Mouse (Mus musculus): ENCODE data around the gene Pde3a. TPM values are rescaled to one million over a fixed set of nuclear protein-coding genes. Genes with fewer than 3 reads are reported as not detected.

Pde3a gene
- total RNA-seq, 2 experiments from 2014 or later: 51.1 to 64.5 TPM

DNA sequence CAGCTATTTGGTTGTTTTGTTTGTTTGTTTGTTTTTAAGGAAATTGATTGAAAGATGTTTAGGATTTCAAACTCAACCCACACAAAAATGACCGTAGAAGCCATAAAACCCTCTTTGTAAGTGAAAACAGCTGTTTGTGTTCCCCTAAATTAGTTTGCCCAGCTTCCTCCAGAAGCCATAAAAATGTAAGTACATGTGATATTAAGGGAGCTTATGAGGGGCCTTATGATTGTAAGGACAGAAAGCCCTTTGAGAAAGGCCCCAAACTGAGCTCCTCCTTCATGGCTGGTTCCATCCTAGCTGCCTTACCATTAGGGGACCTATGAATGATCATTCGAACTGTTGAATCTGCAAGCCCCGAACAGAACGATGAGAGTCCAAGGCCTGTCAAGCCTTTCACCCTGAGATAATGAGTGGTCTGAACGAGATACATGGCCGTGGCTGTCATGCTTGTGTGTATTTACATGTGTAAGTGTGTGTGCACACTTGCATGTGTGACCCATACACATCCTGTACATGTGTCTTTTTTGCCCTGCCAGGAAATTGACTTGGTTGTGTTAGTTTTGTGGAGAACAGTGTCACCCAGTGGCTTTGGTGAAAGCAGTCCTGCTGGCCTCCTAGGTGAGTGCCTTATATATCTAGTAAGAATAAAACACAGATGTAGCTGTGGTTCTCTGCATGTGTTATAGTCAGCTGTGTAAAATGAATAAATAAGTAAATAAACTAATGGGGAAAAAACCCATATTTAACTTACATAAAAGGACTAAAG is 8.5 kb downstream of the Pde3a start:
- no peak for DNase-seq
- intact Hi-C loops (cut with DNase I): no loop called here

DNA sequence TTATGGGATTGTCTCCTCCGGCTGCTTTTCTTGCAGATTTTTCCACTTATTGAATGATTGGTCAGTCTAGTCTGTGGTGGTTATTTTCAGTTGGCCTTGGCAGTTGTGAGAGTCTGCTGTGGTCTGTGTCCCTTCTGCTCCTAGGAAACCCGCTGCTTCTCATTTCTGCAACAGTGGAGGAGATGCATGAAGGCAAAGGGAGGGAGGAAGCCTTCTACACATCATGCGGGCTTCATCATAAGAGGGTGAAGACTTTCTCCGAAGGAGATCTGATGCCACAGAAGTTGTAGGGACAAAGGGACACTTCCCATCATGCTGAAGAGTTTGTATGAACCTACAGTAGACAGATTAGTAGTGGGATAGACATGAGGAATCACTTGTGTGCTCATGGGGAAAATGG is 16.2 kb downstream of the Pde3a start:
- no peak for DNase-seq

GRCm38 (mm10) chr6:141267888-141268570 is 19.0 kb downstream of the Pde3a start:
- intact Hi-C loops (cut with DNase I): no loop called here
- DNase-seq: no peak

More for the DNA sequence above, 16.2 kb downstream of the Pde3a start:
- intact Hi-C loops (cut with DNase I): no loop called here

GRCm38 (mm10) chr6:141268871-141269270 is 19.8 kb downstream of the Pde3a start:
- intact Hi-C loops (cut with DNase I): no loop called here

GRCm38 (mm10) chr6:141271133-141271532 is 22.1 kb downstream of the Pde3a start:
- intact Hi-C loops (cut with DNase I): loop anchor here (5.0 kb wide), 1 partner anchor 36 kb away; no protein-coding TSS in a partner anchor
- no peak for DNase-seq

More at GRCm38 (mm10) chr6:141268871-141269270, 19.8 kb downstream of the Pde3a start:
- DNase-seq: no peak

DNA sequence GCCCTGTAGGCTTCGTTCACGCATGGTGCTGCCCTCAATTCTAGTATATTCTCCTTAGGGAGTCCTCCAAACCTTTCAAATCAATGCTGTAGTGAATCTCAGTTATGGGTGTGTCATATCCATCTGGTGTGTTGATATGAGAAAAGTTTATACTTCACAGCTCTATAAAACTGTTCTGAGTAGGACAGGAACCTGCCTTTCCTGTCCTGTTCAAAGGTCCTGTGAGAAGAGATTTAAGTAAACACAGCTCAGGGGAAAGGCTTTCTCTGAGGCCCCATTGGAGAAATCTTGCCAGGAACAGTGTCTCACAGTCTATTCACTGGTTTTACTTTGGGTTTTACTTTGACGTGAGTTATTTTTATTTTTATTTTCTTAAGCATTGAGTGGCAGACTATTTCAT is 22.5 kb downstream of the Pde3a start:
- DNase-seq: no peak
- intact Hi-C loops (cut with DNase I): loop anchor here (5.0 kb wide), 1 partner anchor 36 kb away; no protein-coding TSS in a partner anchor

DNA sequence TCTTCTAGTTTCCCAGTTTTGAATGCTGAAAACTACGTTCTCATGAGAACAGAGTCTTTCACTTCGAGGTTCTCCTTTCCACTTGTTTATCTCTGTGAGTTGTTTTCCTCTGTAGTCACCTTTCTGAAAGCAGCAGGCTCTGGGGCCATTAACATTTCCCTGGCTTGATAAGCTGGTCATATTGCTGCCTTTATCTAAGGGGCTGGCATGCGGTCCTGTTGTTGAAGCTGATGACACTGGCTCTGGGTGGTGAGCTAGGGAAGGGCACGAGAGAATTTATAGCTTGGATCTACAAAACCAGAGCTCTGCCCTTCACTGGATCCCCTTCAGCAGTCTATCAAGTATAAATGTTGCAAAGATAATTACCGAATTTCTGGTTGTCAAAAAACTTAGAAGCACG is 24.6 kb downstream of the Pde3a start:
- peak in 1 of 2 experiments; percentile 36 for DNase-seq
- intact Hi-C loops (cut with DNase I): loop anchor here (5.0 kb wide), 1 partner anchor 34 kb away; no protein-coding TSS in a partner anchor

DNA sequence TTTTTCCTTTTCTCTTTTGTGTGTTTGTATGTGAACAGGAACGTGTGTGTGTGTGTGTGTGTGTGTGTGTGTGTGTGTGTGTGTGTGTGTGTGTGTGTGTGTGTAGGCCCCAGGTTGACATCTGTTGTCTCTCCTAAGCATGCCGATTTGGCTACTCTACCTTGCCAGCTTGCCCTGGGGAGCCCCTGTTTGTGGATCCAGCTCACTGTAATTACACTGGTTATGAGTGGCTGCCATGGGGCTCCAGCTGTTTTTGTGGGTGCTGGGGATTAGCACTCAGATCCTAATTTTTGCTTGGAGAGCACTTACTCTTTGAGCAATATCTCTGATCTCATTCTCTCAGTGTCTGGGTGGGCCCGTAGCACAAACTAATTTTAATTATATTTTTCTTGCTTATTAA is 32.6 kb downstream of the Pde3a start:
- intact Hi-C loops (cut with DNase I): no loop called here
- DNase-seq: no peak

GRCm38 (mm10) chr6:141282796-141283195 is 33.7 kb downstream of the Pde3a start:
- DNase-seq: no peak
- intact Hi-C loops (cut with DNase I): no loop called here

- intact Hi-C loops (cut with DNase I): no loop called here
- DNase-seq: no peak
Observed at GRCm38 (mm10) chr6:141291195-141291594, 42.1 kb downstream of the Pde3a start.

- intact Hi-C loops (cut with DNase I): no loop called here
- no peak for DNase-seq
Observed at GRCm38 (mm10) chr6:141292826-141293459, 43.9 kb downstream of the Pde3a start.

DNA sequence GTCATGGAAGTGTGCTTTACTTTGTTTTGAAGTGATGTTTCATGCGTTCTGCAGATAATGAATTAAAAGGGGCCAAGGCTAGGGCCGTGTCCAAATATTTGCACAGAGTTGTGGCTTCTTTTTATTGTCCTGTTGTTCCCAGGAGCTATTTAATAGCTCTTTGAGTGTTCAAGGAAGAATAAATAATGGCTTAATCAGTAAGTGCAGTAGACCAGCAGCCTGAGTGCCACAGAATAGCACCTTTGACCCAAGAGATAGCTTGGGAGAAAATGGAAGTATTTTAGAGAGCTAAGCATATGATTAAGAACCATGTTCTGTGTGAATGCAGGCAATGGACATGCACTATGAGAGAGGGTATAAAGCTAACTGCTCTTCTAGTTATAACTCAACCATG is 44.4 kb downstream of the Pde3a start:
- DNase-seq: no peak
- intact Hi-C loops (cut with DNase I): no loop called here

DNA sequence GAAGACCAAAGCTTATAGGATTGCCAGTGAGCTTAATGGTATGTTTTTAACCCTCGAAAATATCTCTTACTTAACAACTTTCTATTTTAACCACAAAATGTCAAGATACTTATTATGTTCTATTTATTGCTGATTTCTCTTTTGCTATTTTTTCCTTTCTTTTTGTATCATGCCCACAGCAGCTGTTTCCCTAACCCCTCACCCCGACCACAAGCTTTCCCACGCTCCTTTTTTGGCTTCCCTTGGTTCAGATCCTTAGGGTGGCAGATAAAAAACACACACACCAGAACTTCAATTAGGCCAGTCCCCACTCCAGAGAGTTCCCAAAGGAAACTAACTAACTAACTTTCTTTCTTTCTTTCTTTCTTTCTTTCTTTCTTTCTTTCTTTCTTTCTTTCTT is 46.2 kb downstream of the Pde3a start:
- intact Hi-C loops (cut with DNase I): no loop called here
- no peak for DNase-seq

- no peak for DNase-seq
- intact Hi-C loops (cut with DNase I): no loop called here
Observed at GRCm38 (mm10) chr6:141301750-141302748, 53.0 kb downstream of the Pde3a start.

GRCm38 (mm10) chr6:141302842-141303241 is 53.8 kb downstream of the Pde3a start:
- intact Hi-C loops (cut with DNase I): no loop called here
- no peak for DNase-seq

- intact Hi-C loops (cut with DNase I): loop anchor here (5.0 kb wide), 1 partner anchor 35 kb away; no protein-coding TSS in a partner anchor
- no peak for DNase-seq
Observed at GRCm38 (mm10) chr6:141307326-141307725, 58.3 kb downstream of the Pde3a start.

DNA sequence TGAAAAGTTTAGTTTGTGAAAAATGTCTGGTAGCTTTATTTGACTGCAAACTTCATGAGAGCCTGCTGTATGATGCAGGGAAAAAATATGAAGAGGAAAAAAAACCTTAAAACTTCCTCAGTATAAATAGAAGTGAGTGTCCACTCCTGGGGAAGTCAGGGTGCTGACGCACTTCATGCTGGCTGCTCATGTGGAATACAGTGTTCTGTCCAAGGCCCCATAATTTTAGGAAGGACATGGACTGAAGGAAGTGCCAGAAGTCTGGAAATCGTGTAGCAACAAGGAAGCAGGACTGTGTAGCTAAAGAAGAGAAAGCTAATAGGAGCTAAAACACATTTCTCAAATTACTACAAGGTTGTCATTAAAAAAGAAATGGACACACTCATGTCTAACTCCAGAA is 59.4 kb downstream of the Pde3a start:
- DNase-seq: peak; percentile 40 to 42
- intact Hi-C loops (cut with DNase I): loop anchor here (2.0 to 5.0 kb wide), 2 partner anchors 36 to 58 kb away; no protein-coding TSS in a partner anchor

- intact Hi-C loops (cut with DNase I): loop anchor here (2.0 to 10.0 kb wide), 5 partner anchors 38 to 545 kb away; no protein-coding TSS in a partner anchor
- DNase-seq: no peak
Observed at GRCm38 (mm10) chr6:141309872-141310271, 60.8 kb downstream of the Pde3a start.

GRCm38 (mm10) chr6:141310351-141310750 is 61.3 kb downstream of the Pde3a start:
- intact Hi-C loops (cut with DNase I): loop anchor here (2.0 to 10.0 kb wide), 3 partner anchors 136 to 546 kb away; no protein-coding TSS in a partner anchor
- DNase-seq: no peak

DNA sequence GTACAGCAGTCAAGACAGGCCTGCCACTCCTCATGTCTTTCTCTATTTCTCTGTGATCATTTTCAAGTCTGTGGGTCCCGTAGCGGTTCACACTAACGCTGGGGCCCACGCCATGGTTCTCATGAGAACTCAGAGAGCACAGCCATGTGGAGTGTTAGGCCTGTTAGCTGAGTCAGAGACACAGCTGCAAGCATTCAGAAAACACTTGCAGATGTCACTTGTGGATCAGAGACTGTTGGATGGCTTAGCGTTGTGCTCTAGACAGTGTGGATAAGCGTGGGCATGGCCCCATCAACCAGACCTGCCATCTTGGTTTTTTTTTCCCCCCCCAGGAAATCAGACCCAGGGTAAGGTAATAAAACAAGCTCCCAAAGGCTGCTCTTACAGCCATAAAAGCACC is 62.5 kb downstream of the Pde3a start:
- intact Hi-C loops (cut with DNase I): loop anchor here (2.0 to 10.0 kb wide), 3 partner anchors 135 to 547 kb away; no protein-coding TSS in a partner anchor

More for the DNA sequence above, 62.5 kb downstream of the Pde3a start:
- DNase-seq: peak; percentile 29 to 38
